Mouse (Mus musculus) intestine, embryonic 14.5 days (tissue): Measurements from ENCODE around the gene Hmgn3. TPM values are rescaled to one million over a fixed set of nuclear protein-coding genes. Genes with fewer than 3 reads are reported as not detected.
"Not testable (repeated sequence)": the region's sequence is repeated elsewhere in the genome, so short reads cannot be mapped to it uniquely, and the experiment has no call there.

Experiments used
- ATAC-seq: fragments of 200-750 bp; cut with Nextera tagmentation; replicated peaks from 2 replicates; pipeline ENCODE4 v1.8.0; 2017; ENCODE audit warnings: low read depth, moderate number of reproducible peaks, moderate TSS enrichment, moderate library complexity; ENCODE audit not compliant: low FRiP score, low TSS enrichment
- DNase-seq: peaks from one replicate; pipeline ENCODE4 v3.0.0-alpha.2; 2018; ENCODE audit warnings: low spot score
- H3K27ac ChIP-seq: fragments of 300-500 bp; sonication (generic); 2 replicates; pipeline ENCODE4 v1.5.1; 2014; ENCODE audit warnings: low read depth, mild to moderate bottlenecking, control low read depth
- H3K27me3 ChIP-seq: fragments of 300-500 bp; sonication (generic); replicated peaks from 2 replicates; pipeline ENCODE4 v1.6.1; 2014; ENCODE audit warnings: low read length, control low read depth; ENCODE audit not compliant: control insufficient read depth, insufficient read depth
- H3K36me3 ChIP-seq: fragments of 300-500 bp; sonication (generic); 2 replicates; pipeline ENCODE4 v1.6.1; 2014; ENCODE audit warnings: low read length, control low read depth; ENCODE audit not compliant: control insufficient read depth, insufficient read depth
- H3K4me1 ChIP-seq: fragments of 300-500 bp; sonication (generic); replicated peaks from 2 replicates; pipeline ENCODE4 v1.6.1; 2014; ENCODE audit warnings: low read length, control low read depth, mixed read lengths; ENCODE audit not compliant: control insufficient read depth, insufficient read depth
- H3K4me2 ChIP-seq: fragments of 300-500 bp; sonication (generic); 2 replicates; pipeline ENCODE4 v1.6.1; 2014; ENCODE audit warnings: low read length
- H3K4me3 ChIP-seq: fragments of 300-500 bp; sonication (generic); 2 replicates; pipeline ENCODE4 v1.5.1; 2014; ENCODE audit warnings: low read depth, low read length, control low read depth, mixed read lengths
- H3K9ac ChIP-seq: fragments of 300-500 bp; sonication (generic); 2 replicates; pipeline ENCODE4 v1.6.1; 2014; ENCODE audit warnings: mild to moderate bottlenecking, low read length
- H3K9me3 ChIP-seq: fragments of 300-500 bp; sonication (generic); 2 replicates; pipeline ENCODE4 v1.6.1; 2016; ENCODE audit warnings: low read length, control low read depth; ENCODE audit not compliant: control insufficient read depth
- WGBS: fragments of 180-500 bp; shearing (Covaris S2); extraction: QIAGEN DNeasy Blood & Tissue Kit; methylation state at CpG from one replicate; pipeline ENCODE4 v1.1.7; 2014; 5-methylcytosine and 5-hydroxymethylcytosine counted together
- polyA plus RNA-seq: library from polyadenylated mRNA; unstranded; fragments of >200 nt; fragmentation: Nextera tagmentation; extraction: Ambion mirVana; gene quantifications from 2 replicates; pipeline ENCODE4 v1.2.1, GENCODE M21; 2014

The Hmgn3 gene
- polyA plus RNA-seq, result 69.4 and 71.6 TPM in 2 replicates

DNA sequence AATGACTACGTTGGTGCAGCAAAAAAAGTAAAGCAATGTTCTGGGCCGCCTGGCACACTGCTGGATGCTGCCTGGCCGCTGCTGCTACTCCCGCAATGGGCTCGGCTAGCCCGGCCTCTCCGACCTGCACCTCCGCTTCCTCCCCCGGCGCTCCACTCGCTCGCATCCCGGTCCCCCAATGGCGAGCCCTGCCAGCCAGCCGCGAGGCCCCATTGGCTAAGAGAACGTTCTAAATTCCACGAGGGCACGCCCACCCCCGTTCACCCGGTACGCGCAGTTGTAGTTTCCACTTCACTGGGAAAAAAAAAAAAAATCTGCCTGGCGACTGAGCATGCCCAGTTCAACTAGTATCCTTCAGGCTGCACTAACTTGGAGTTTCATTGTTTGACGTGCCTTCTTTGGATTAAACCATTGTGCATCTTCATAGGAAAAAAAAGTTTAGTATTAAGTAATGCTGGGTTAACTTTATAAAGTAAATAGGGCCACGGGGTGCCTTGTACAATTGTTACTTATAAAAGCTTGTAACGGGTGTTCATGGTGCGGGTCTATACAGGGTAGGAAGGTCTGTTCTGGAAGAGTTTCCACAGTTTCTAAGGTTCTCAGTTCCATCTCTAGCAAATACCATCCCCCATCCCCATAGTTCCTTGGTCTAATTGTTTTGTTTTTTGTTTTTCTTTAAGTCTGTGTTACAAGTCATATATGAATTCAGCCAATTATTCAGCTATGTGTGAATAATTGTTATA lies at the start of gene Hmgn3:
Hmgn3 (minus strand) TSS at position 240 of the 743 bp plus-strand sequence.
- WGBS, result 9% methylated on average over 28 of the region's 28 CpGs

DNA sequence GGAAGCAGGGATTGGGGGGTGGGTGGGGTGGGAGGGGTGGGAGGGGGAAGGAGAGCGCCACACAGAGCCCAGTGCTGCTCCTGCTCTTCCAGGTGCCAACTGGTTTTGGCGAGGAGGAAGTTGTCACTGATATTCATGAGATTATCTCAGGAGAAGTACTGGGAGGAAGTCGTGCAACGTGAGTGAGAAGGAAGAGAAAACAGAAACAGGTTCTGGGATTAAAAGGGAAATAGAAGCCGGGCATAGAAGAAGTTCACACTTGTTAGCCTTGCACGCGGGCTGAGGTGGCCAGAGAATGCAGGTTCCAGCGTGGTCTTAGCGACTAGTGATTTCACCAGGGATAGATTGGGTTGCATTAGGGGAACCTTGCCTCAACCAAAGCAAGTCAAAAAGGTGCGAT lies 49.3 kb upstream of the Hmgn3 start:
- no peak for ATAC-seq

More for the DNA sequence above, at the start of gene Hmgn3:
- no peaks in the 10 kb centered on the region for H3K27me3 ChIP-seq
- H3K9ac ChIP-seq, result peak within 1 kb of the TSS; percentile 54
- H3K4me2 ChIP-seq, result peak within 1 kb of the TSS; percentile 98
- H3K4me3 ChIP-seq, result peak within 1 kb of the TSS; percentile 56
- H3K9me3 ChIP-seq, result no peaks in the 10 kb centered on the region
- peak; percentile 95 for ATAC-seq
- H3K27ac ChIP-seq, result no peak within 1 kb of the TSS; the same call in 1 of the 2 replicates
- 0 out of 2 replicates have a peak, but pooled peaks cover 6% of the 10 kb centered on the region for H3K4me1 ChIP-seq
- no peak for DNase-seq
- H3K36me3 ChIP-seq, result no peaks in the 10 kb centered on the region

DNA sequence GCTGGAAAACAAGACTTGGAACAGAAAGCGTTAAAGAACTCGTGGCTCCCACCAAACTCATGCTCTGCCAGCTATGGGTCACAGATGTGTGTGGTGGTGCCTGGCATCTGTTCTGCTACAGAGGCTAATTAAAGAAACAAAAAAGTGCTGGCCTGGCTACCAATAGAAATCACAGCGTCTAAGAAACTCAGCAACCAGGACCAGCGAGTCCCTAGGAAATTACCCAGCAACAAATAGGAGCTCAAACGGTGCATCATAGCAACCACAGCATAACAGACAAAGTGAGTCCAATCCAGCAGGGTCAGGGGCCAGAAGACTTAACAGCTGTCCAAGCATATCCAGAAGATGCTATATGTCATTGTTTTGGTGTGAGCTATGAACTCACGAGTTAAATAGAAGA lies 48.5 kb upstream of the Hmgn3 start:
- H3K4me1 ChIP-seq, result no peaks in the 10 kb centered on the region
- ATAC-seq, result no peak
- no peak overlapping the region for H3K4me2 ChIP-seq
- H3K4me3 ChIP-seq, result no peak overlapping the region
- WGBS, result 51% methylated on average over 6 of the region's 6 CpGs
- no peaks in the 10 kb centered on the region for H3K9me3 ChIP-seq
- no peak overlapping the region for H3K9ac ChIP-seq
- H3K36me3 ChIP-seq, result no peaks in the 10 kb centered on the region
- H3K27me3 ChIP-seq, result no peaks in the 10 kb centered on the region
- no peak overlapping the region for H3K27ac ChIP-seq
- DNase-seq, result no peak

More for the DNA sequence above, 49.3 kb upstream of the Hmgn3 start:
- 72% methylated on average over 10 of the region's 10 CpGs for WGBS
- Histone ChIP-seq H3K4me2 (no peak overlapping the region), H3K4me1 (no peaks in the 10 kb centered on the region), H3K27ac (no peak overlapping the region), H3K9me3 (no peaks in the 10 kb centered on the region), H3K4me3 (no peak overlapping the region), H3K36me3 (no peaks in the 10 kb centered on the region), H3K9ac (no peak overlapping the region), H3K27me3 (no peaks in the 10 kb centered on the region)
- no peak for DNase-seq

DNA sequence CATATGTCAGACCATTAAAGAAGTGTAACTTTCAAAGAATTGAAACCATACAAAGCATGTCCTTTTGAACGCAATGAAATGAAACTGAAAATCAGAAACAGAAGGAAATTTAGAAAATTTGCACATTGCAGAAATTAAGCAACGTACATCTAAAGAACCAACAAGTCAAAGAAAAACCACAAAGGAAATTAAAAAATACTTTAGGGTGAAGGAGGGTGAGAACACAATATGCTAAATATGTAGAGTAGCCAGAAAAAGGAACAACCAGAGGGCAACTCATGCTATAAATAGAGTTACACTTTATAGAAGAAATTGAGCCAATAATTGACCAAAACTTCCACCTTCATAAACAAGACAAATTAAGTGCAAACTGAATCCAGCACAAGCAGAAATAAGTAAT lies 41.3 kb upstream of the Hmgn3 start:
- ATAC-seq, result no peak
- no peak overlapping the region for H3K27ac ChIP-seq
- no peak overlapping the region for H3K4me2 ChIP-seq
- no peaks in the 10 kb centered on the region for H3K4me1 ChIP-seq
- DNase-seq, result no peak
- H3K9ac ChIP-seq, result no peak overlapping the region
- H3K4me3 ChIP-seq, result no peak overlapping the region
- no peaks in the 10 kb centered on the region for H3K9me3 ChIP-seq
- 76% methylated on average over 2 of the region's 2 CpGs for WGBS
- H3K36me3 ChIP-seq, result no peaks in the 10 kb centered on the region
- H3K27me3 ChIP-seq, result no peaks in the 10 kb centered on the region

DNA sequence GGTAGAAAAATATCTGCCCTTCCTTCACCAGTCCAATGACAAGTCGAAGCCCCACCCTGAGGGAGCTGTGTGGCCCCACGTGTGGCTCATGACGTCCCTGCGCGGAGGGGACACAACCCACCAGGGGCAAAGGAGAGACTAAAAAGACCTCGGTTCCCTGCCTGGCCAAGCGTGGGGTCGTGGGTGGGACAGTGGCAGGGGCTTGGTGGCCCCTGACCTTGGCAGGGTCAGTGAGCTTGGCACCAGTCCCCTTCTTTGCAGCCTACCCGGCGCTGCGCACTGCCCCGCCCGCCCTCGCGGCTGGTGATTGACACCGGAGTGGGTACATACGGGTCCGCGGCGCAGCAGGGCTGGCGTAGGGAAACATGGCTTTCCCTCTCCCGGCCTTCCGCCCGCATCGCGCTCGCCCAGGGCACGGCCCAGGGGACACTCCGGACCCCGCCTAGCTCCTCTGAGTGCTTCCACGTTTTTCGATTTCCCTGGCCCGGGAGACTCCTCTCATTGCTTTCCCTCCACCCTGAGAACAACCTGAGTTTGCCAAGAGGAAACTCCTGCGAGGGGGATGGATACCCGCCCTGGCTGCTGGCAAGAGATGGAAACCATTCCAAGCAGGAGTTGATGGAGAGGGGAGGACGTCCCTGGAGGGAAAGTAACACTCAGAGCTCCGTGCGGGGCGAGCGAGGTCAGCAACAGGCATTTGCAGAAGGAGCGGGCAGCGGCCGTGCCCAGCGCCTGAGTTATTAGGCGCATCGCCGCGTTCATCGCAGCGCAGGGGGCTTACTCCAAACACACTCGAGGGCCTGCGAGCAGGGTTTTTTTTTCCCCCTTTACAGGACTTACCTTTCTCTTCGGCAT lies 667 bp downstream of the Hmgn3 start:
- Histone ChIP-seq H3K4me1 (0 out of 2 replicates have a peak, but pooled peaks cover 6% of the 10 kb centered on the region), H3K27ac (no peak overlapping the region; the same call in 1 of the 2 replicates), H3K9ac (peak overlapping the region; percentile 54), H3K4me3 (peak overlapping the region; percentile 56), H3K36me3 (no peaks in the 10 kb centered on the region), H3K27me3 (no peaks in the 10 kb centered on the region), H3K9me3 (no peaks in the 10 kb centered on the region), H3K4me2 (peak overlapping the region; percentile 98)
- peak; percentile 90 for DNase-seq
- ATAC-seq, result peak; percentile 80
- WGBS, result 4% methylated on average over 53 of the region's 53 CpGs

- DNase-seq (no peak), ATAC-seq (no peak)
- 90% methylated on average over 4 of the region's 4 CpGs for WGBS
- H3K27me3 ChIP-seq, result no peaks in the 10 kb centered on the region
- no peak overlapping the region for H3K27ac ChIP-seq
- H3K9ac ChIP-seq, result no peak overlapping the region
- no peak overlapping the region for H3K4me2 ChIP-seq
- H3K4me3 ChIP-seq, result no peak overlapping the region
- no peaks in the 10 kb centered on the region for H3K4me1 ChIP-seq
- H3K9me3 ChIP-seq, result peaks cover 4% of the 10 kb centered on the region; the same call in 1 of the 2 replicates
- no peaks in the 10 kb centered on the region for H3K36me3 ChIP-seq
Measured at GRCm38 (mm10) chr9:83129831-83130230, 16.7 kb downstream of the Hmgn3 start.

DNA sequence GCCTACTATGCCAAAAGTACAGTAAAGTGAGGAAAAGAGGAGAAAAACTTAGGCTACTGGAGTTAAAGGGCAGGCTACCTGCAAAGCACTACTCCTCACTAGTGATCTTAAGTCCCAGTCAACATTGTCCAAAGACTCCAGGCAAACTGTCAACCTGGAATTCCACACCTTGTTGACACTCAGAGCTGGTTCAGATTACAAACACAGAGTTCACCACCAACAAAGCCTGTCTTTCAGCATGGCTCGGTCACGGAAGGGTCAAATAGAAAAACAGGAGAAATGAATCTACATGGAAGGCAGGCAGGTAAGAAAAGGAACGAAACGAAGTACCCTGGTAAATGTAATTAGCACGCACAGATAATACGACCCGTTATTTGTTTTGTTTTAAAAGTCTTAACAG lies 18.6 kb downstream of the Hmgn3 start:
- Histone ChIP-seq H3K9me3 (peaks cover 4% of the 10 kb centered on the region; the same call in 1 of the 2 replicates), H3K4me3 (no peak overlapping the region), H3K27ac (no peak overlapping the region), H3K36me3 (no peaks in the 10 kb centered on the region), H3K4me1 (no peaks in the 10 kb centered on the region), H3K4me2 (no peak overlapping the region), H3K9ac (no peak overlapping the region), H3K27me3 (no peaks in the 10 kb centered on the region)
- 46% methylated on average over 7 of the region's 7 CpGs for WGBS
- no peak for DNase-seq
- ATAC-seq, result no peak

DNA sequence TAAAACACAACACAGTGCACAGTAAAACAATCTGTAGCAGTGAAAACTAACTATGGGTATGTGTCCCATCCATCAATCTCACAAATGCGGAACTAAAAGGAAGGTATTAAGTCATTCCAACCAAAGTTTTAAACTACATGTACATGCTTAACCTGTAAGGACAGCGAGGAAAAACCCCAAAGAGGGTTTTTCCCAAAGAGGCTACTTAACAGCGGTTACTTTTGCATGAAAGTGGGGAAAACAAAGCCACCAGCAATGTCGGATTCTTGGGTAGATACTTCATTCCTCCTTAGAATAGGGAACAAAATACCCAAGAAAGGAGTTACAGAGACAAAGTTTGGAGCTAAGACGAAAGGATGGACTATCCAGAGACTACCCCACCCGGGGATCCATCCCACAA lies 20.0 kb downstream of the Hmgn3 start:
- WGBS, result 82% methylated on average over 6 of the region's 6 CpGs
- H3K4me2 ChIP-seq, H3K9me3 ChIP-seq, H3K27ac ChIP-seq, H3K36me3 ChIP-seq, H3K4me1 ChIP-seq, ATAC-seq, H3K27me3 ChIP-seq, H3K4me3 ChIP-seq, DNase-seq, H3K9ac ChIP-seq: not testable (repeated sequence)
